Mouse (Mus musculus): Measurements from ENCODE around the gene Aar2. TPM values are rescaled to one million over a fixed set of nuclear protein-coding genes. Genes with fewer than 3 reads are reported as not detected.

The Aar2 gene
- polyA plus RNA-seq, 1 experiment from 2014 or later = 38.6 TPM

- no peak overlapping the region for H3K9ac ChIP-seq (replicated peaks; ENCODE audit: low read depth, low read length)
- peaks cover 22% of the 10 kb centered on the region for H3K27me3 ChIP-seq (ENCODE audit: control insufficient read depth, insufficient read depth, low read length)
- no peak overlapping the region for H3K4me3 ChIP-seq (ENCODE audit: low read depth, low read length)
- H3K4me1 ChIP-seq (ENCODE audit: control insufficient read depth, insufficient read depth, low read length) = no peaks in the 10 kb centered on the region
- H3K27ac ChIP-seq (ENCODE audit: low read length) = no peak overlapping the region
- no peaks in the 10 kb centered on the region for H3K36me3 ChIP-seq (ENCODE audit: control insufficient read depth, insufficient read depth, low read length)
- 81% methylated on average over 7 of the region's 7 CpGs for whole genome bisulfite sequencing
- H3K4me2 ChIP-seq (replicated peaks; ENCODE audit: low read depth, low read length) = no peak overlapping the region
- no peak for ATAC-seq (ENCODE audit: insufficient number of reproducible peaks, insufficient read depth, low FRiP score, low read depth)
- H3K9me3 ChIP-seq (ENCODE audit: control insufficient read depth, low read depth, low read length) = no peaks in the 10 kb centered on the region
These were observed 69.1 kb downstream of the Aar2 start for GRCm38 (mm10) chr2:156616513-156616912.

DNA sequence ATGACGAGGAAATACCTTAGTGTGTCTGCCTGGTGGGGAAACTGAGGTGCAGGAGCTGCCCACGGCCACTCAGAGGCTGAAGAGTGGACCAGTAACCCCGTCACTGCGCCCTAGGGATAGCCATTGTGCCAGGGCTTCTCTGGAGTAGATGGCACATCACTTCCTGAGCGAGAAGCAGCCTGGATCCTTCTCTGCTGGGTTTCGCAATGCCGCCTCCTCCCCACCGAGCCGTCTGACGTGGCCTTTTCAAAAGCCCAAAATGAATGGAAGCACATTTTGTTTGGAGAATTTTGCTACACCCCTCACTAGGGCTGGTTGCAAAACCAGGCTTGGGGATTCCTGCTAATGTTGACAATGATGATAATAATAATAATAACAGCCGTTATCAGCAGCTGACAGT, 70.2 kb downstream of the Aar2 start:
- no peak for ATAC-seq (ENCODE audit: insufficient number of reproducible peaks, insufficient read depth, low FRiP score, low read depth)
- no peaks in the 10 kb centered on the region for H3K36me3 ChIP-seq (ENCODE audit: control insufficient read depth, insufficient read depth, low read length)
- H3K4me3 ChIP-seq (ENCODE audit: low read depth, low read length) = no peak overlapping the region
- H3K9me3 ChIP-seq (ENCODE audit: control insufficient read depth, low read depth, low read length) = no peaks in the 10 kb centered on the region
- H3K27me3 ChIP-seq (ENCODE audit: control insufficient read depth, insufficient read depth, low read length) = peaks cover 21% of the 10 kb centered on the region
- no peak overlapping the region for H3K27ac ChIP-seq (ENCODE audit: low read length)
- WGBS = 37% methylated on average over 11 of the region's 11 CpGs
- no peak overlapping the region for H3K9ac ChIP-seq (replicated peaks; ENCODE audit: low read depth, low read length)
- H3K4me2 ChIP-seq (replicated peaks; ENCODE audit: low read depth, low read length) = no peak overlapping the region
- H3K4me1 ChIP-seq (ENCODE audit: control insufficient read depth, insufficient read depth, low read length) = no peaks in the 10 kb centered on the region

Other genes starting within 250 kb of the Aar2 start
- gene Cnbd2, start 235.3 kb upstream of the Aar2 start, polyA plus RNA-seq (2014; fragmentation: Nextera tagmentation; extraction: Ambion mirVana) = 3.4 and 4.5 TPM in 2 replicates
- 61.0 and 62.5 TPM in 2 replicates for gene Scand1, start 234.9 kb upstream of the Aar2 start, polyA plus RNA-seq (2014; fragmentation: Nextera tagmentation; extraction: Ambion mirVana)
- gene Epb41l1, start 126.7 kb upstream of the Aar2 start, polyA plus RNA-seq (2014; fragmentation: Nextera tagmentation; extraction: Ambion mirVana) = 5.2 and 6.2 TPM in 2 replicates
- gene Dlgap4, start 66.1 kb downstream of the Aar2 start, polyA plus RNA-seq (2014; fragmentation: Nextera tagmentation; extraction: Ambion mirVana) = 77.6 and 88.5 TPM in 2 replicates
- gene Myl9, start 227.8 kb downstream of the Aar2 start, polyA plus RNA-seq (2014; fragmentation: Nextera tagmentation; extraction: Ambion mirVana) = 1,732 and 1,736 TPM in 2 replicates